Mouse (Mus musculus): Measurements from ENCODE around the gene Cd27. TPM values are rescaled to one million over a fixed set of nuclear protein-coding genes. Genes with fewer than 3 reads are reported as not detected.

Gene Cd27
- polyA plus RNA-seq, 1 experiment from 2014 or later: 2.3 TPM

DNA sequence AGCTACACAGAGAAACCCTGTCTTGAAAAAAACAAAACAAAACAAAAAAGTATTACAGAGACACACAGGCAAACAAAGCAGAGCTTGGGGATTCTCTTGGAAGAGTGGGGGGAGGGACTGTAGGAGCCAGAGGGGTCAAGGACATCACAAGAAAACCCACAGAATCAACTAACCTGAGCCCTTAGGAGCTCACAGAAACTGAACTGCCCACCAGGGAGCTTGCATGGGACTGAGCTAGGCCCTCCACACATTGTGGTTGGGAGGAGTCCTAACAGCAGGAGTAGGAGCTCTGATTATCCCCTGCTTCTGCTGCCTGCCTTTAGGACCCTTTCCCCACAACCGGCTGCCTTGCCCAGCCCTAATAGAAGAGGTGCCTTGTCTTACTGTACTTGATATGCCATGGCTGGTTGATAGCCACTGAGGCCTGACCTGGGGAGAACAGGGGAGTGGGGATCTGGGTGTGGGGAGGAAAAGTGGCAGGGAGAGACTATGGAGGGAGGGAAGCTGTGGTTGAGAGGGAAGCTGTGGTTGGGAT is 41.2 kb downstream of the Cd27 start:
- Histone ChIP-seq H3K9me3 (ENCODE audit: control insufficient read depth, low read length) (no peaks in the 10 kb centered on the region), H3K27ac (ENCODE audit: low read depth, low read length) (no peak overlapping the region), H3K36me3 (ENCODE audit: control insufficient read depth, insufficient read depth, low read length) (peaks cover 3% of the 10 kb centered on the region; the same call in 1 of the 2 replicates), H3K27me3 (ENCODE audit: control insufficient read depth, insufficient read depth, low read length) (no peaks in the 10 kb centered on the region), H3K9ac (ENCODE audit: low read length) (no peak overlapping the region), H3K4me3 (ENCODE audit: low read depth, low read length) (no peak overlapping the region), H3K4me1 (replicated peaks; ENCODE audit: control insufficient read depth, insufficient read depth, low read length) (peaks cover 3% of the 10 kb centered on the region; the same call in 1 of the 2 replicates), H3K4me2 (ENCODE audit: low read depth, low read length, severe bottlenecking) (no peak overlapping the region)
- 26% methylated on average over 1 of the region's 1 CpGs for WGBS
- DNase-seq (ENCODE audit: low spot score): peak; percentile 28
- ATAC-seq (replicated peaks; ENCODE audit: low FRiP score): no peak

- WGBS: 84% methylated on average over 7 of the region's 7 CpGs
- H3K36me3 ChIP-seq (ENCODE audit: control insufficient read depth, insufficient read depth, low read length): peaks cover 14% of the 10 kb centered on the region; the same call in 1 of the 2 replicates
- no peak overlapping the region for H3K9ac ChIP-seq (ENCODE audit: low read length)
- DNase-seq (ENCODE audit: low spot score) (no peak), ATAC-seq (replicated peaks; ENCODE audit: low FRiP score) (no peak)
- no peak overlapping the region for H3K27ac ChIP-seq (ENCODE audit: low read depth, low read length)
- no peaks in the 10 kb centered on the region for H3K9me3 ChIP-seq (ENCODE audit: control insufficient read depth, low read length)
- H3K4me2 ChIP-seq (ENCODE audit: low read depth, low read length, severe bottlenecking): no peak overlapping the region
- H3K4me3 ChIP-seq (ENCODE audit: low read depth, low read length): no peak overlapping the region
- peaks cover 5% of the 10 kb centered on the region; the same call in 1 of the 2 replicates for H3K4me1 ChIP-seq (replicated peaks; ENCODE audit: control insufficient read depth, insufficient read depth, low read length)
- H3K27me3 ChIP-seq (ENCODE audit: control insufficient read depth, insufficient read depth, low read length): no peaks in the 10 kb centered on the region
Measured at GRCm38 (mm10) chr6:125193390-125193789, 43.4 kb downstream of the Cd27 start.

GRCm38 (mm10) chr6:125192841-125193240 is 44.0 kb downstream of the Cd27 start:
- Histone ChIP-seq H3K9me3 (ENCODE audit: control insufficient read depth, low read length) (no peaks in the 10 kb centered on the region), H3K27me3 (ENCODE audit: control insufficient read depth, insufficient read depth, low read length) (no peaks in the 10 kb centered on the region), H3K9ac (ENCODE audit: low read length) (peak overlapping the region; percentile 92), H3K4me3 (ENCODE audit: low read depth, low read length) (peak overlapping the region; percentile 68), H3K27ac (ENCODE audit: low read depth, low read length) (no peak overlapping the region), H3K4me1 (replicated peaks; ENCODE audit: control insufficient read depth, insufficient read depth, low read length) (peaks cover 5% of the 10 kb centered on the region; the same call in 1 of the 2 replicates), H3K4me2 (ENCODE audit: low read depth, low read length, severe bottlenecking) (peak overlapping the region; percentile 86), H3K36me3 (ENCODE audit: control insufficient read depth, insufficient read depth, low read length) (peaks cover 20% of the 10 kb centered on the region; the same call in 1 of the 2 replicates)
- 54% methylated on average over 5 of the region's 5 CpGs for WGBS
- DNase-seq (ENCODE audit: low spot score): no peak
- ATAC-seq (replicated peaks; ENCODE audit: low FRiP score): no peak

GRCm38 (mm10) chr6:125192016-125192714 is 44.6 kb downstream of the Cd27 start:
- H3K27ac ChIP-seq (ENCODE audit: low read depth, low read length): peak overlapping the region; percentile 100
- H3K27me3 ChIP-seq (ENCODE audit: control insufficient read depth, insufficient read depth, low read length): no peaks in the 10 kb centered on the region
- H3K9ac ChIP-seq (ENCODE audit: low read length): peak overlapping the region; percentile 92
- H3K36me3 ChIP-seq (ENCODE audit: control insufficient read depth, insufficient read depth, low read length): peaks cover 20% of the 10 kb centered on the region; the same call in 1 of the 2 replicates
- peak overlapping the region; percentile 68 for H3K4me3 ChIP-seq (ENCODE audit: low read depth, low read length)
- H3K4me1 ChIP-seq (replicated peaks; ENCODE audit: control insufficient read depth, insufficient read depth, low read length): peaks cover 5% of the 10 kb centered on the region; the same call in 1 of the 2 replicates
- no peaks in the 10 kb centered on the region for H3K9me3 ChIP-seq (ENCODE audit: control insufficient read depth, low read length)
- peak overlapping the region; percentile 86 for H3K4me2 ChIP-seq (ENCODE audit: low read depth, low read length, severe bottlenecking)
- WGBS: under 1% methylated on average over 34 of the region's 34 CpGs
- peak; percentile 94 for DNase-seq (ENCODE audit: low spot score)
- peak; percentile 93 for ATAC-seq (replicated peaks; ENCODE audit: low FRiP score)

GRCm38 (mm10) chr6:125191332-125192015 is 45.3 kb downstream of the Cd27 start, which contains the start of the genes Ncapd2 and Mrpl51:
Gene Ncapd2 (minus strand): TSS chr6:125191701.
Gene Mrpl51 (plus strand): TSS chr6:125191801.
- H3K36me3 ChIP-seq (ENCODE audit: control insufficient read depth, insufficient read depth, low read length): peaks cover 20% of the 10 kb centered on the region; the same call in 1 of the 2 replicates
- peak; percentile 96 for ATAC-seq (replicated peaks; ENCODE audit: low FRiP score)
- peak within 1 kb of the TSS; percentile 100 for H3K27ac ChIP-seq (ENCODE audit: low read depth, low read length)
- no peaks in the 10 kb centered on the region for H3K9me3 ChIP-seq (ENCODE audit: control insufficient read depth, low read length)
- peak; percentile 99 for DNase-seq (ENCODE audit: low spot score)
- peak within 1 kb of the TSS; percentile 86 for H3K4me2 ChIP-seq (ENCODE audit: low read depth, low read length, severe bottlenecking)
- peaks cover 5% of the 10 kb centered on the region; the same call in 1 of the 2 replicates for H3K4me1 ChIP-seq (replicated peaks; ENCODE audit: control insufficient read depth, insufficient read depth, low read length)
- peak within 1 kb of the TSS; percentile 68 for H3K4me3 ChIP-seq (ENCODE audit: low read depth, low read length)
- H3K27me3 ChIP-seq (ENCODE audit: control insufficient read depth, insufficient read depth, low read length): no peaks in the 10 kb centered on the region
- H3K9ac ChIP-seq (ENCODE audit: low read length): peak within 1 kb of the TSS; percentile 92
- WGBS: under 1% methylated on average over 54 of the region's 54 CpGs

DNA sequence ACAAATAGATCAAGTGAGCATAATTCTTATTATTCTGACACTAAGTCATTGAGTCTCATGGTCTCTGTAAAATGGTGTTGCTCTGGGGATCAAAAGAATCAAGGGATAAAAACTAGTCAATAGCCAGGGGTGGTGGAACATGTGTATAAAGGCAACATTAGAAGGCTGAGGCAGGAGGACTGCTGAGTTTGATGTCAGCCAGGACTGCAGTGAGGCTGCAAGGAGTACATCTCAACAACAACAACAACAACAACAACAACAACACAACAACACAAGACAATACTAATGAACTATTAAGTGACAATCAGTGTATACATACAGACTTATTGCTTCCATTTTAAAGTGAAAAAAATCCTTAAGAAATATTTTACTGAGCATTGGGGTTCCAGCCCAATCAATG is 46.0 kb downstream of the Cd27 start:
- Histone ChIP-seq H3K36me3 (ENCODE audit: control insufficient read depth, insufficient read depth, low read length) (peaks cover 24% of the 10 kb centered on the region; the same call in 1 of the 2 replicates), H3K4me2 (ENCODE audit: low read depth, low read length, severe bottlenecking) (peak overlapping the region; percentile 86), H3K4me1 (replicated peaks; ENCODE audit: control insufficient read depth, insufficient read depth, low read length) (peaks cover 5% of the 10 kb centered on the region; the same call in 1 of the 2 replicates), H3K27ac (ENCODE audit: low read depth, low read length) (peak overlapping the region; percentile 100), H3K9me3 (ENCODE audit: control insufficient read depth, low read length) (no peaks in the 10 kb centered on the region), H3K27me3 (ENCODE audit: control insufficient read depth, insufficient read depth, low read length) (no peaks in the 10 kb centered on the region), H3K9ac (ENCODE audit: low read length) (peak overlapping the region; percentile 92), H3K4me3 (ENCODE audit: low read depth, low read length) (peak overlapping the region; percentile 68)
- ATAC-seq (replicated peaks; ENCODE audit: low FRiP score) (no peak), DNase-seq (ENCODE audit: low spot score) (peak; percentile 50)

GRCm38 (mm10) chr6:125186203-125186602 is 50.6 kb downstream of the Cd27 start:
- peaks cover 41% of the 10 kb centered on the region for H3K36me3 ChIP-seq (ENCODE audit: control insufficient read depth, insufficient read depth, low read length)
- no peaks in the 10 kb centered on the region for H3K9me3 ChIP-seq (ENCODE audit: control insufficient read depth, low read length)
- 95% methylated on average over 10 of the region's 10 CpGs for WGBS

More at GRCm38 (mm10) chr6:125186203-125186602, 50.6 kb downstream of the Cd27 start:
- Histone ChIP-seq H3K9ac (ENCODE audit: low read length) (no peak overlapping the region), H3K27me3 (ENCODE audit: control insufficient read depth, insufficient read depth, low read length) (no peaks in the 10 kb centered on the region), H3K4me2 (ENCODE audit: low read depth, low read length, severe bottlenecking) (no peak overlapping the region), H3K27ac (ENCODE audit: low read depth, low read length) (no peak overlapping the region), H3K4me1 (replicated peaks; ENCODE audit: control insufficient read depth, insufficient read depth, low read length) (0 out of 2 replicates have a peak, but pooled peaks cover 2% of the 10 kb centered on the region), H3K4me3 (ENCODE audit: low read depth, low read length) (no peak overlapping the region)
- ATAC-seq (replicated peaks; ENCODE audit: low FRiP score) (no peak), DNase-seq (ENCODE audit: low spot score) (peak; percentile 30)
